ENCODE assay signal across 27 mouse cellular contexts in genomic region chr19:3319341-3319740, GRCm38 (mm10). TPM values are rescaled to one million over a fixed set of nuclear protein-coding genes. Genes with fewer than 3 reads are reported as not detected.
DNase-seq lines count a peak whose midpoint lies in the region; ATAC-seq and TF ChIP-seq lines count a peak whose summit lies in the region.
"Had no signal": no experiment of that assay in that cellular context is flagged by ENCODE, and none has a peak within 500 bp of the region (broad histone marks: within the 10 kb centered on the region; RNA-seq: fewer than 3 reads in every experiment).

No protein-coding gene starts in this region.

- H3K9me3 ChIP-seq in intestine, embryonic 15.5 days = no peaks in the 10 kb centered on the region
- H3K9me3 ChIP-seq in intestine, embryonic 16.5 days (ENCODE audit: control insufficient read depth, low read length) = no peaks in the 10 kb centered on the region
- H3K9me3 ChIP-seq in megakaryocyte, embryonic 14.5 days = no peaks in the 10 kb centered on the region
- H3K9me3 ChIP-seq in stomach, embryonic 16.5 days (replicated peaks; ENCODE audit: control insufficient read depth, low read length) = no peaks in the 10 kb centered on the region
- H3K9me3 ChIP-seq: embryonic facial prominence, embryonic 13.5 days; forebrain, embryonic 10.5 days; forebrain, embryonic 13.5 days; G1E; hindbrain, embryonic 13.5 days had no signal

- H3K4me3 ChIP-seq in intestine, embryonic 15.5 days (replicated peaks) = no peak overlapping the region
- H3K4me3 ChIP-seq in intestine, embryonic 16.5 days (ENCODE audit: low read length) = no peak overlapping the region
- peak overlapping the region; percentile 2 for H3K4me3 ChIP-seq in megakaryocyte, embryonic 14.5 days (replicated peaks)
- H3K4me3 ChIP-seq in stomach, embryonic 16.5 days (replicated peaks; ENCODE audit: low read length) = no peak overlapping the region
- H3K4me3 ChIP-seq in cerebellum, adult 2 months (replicated peaks; ENCODE audit: insufficient read depth, low read depth, low read length) = no peak overlapping the region
- H3K4me3 ChIP-seq: embryonic facial prominence, embryonic 10.5 days; embryonic facial prominence, embryonic 13.5 days; erythroblast, embryonic 14.5 days; forebrain, embryonic 10.5 days; forebrain, embryonic 13.5 days; gastrocnemius, adult 2 months; hindbrain, embryonic 13.5 days had no signal

- no peak for DNase-seq in cerebellum, adult 2 months
- DNase-seq in adrenal gland, adult 18-20 months (ENCODE audit: low spot score in 2 of 2) = no peak
- DNase-seq: adrenal gland, postnatal 14 days; cerebellum, adult 11 months; cerebellum, adult 8-10 months; cerebellum, postnatal 10 days; cerebellum, postnatal 36 days; embryo, embryonic 11 days; gastrocnemius, adult 2 months; gastrocnemius, postnatal 14 days; heart, adult 11 months had no signal

- 66% methylated on average over 2 of the region's 2 CpGs for WGBS in intestine, embryonic 15.5 days
- WGBS in intestine, embryonic 16.5 days = 50% methylated on average over 2 of the region's 2 CpGs
- WGBS in stomach, embryonic 16.5 days = 71% methylated on average over 2 of the region's 2 CpGs
- WGBS in cerebellum, adult 2 months = 98% methylated on average over 2 of the region's 2 CpGs

- H3K9ac ChIP-seq in intestine, embryonic 15.5 days = no peak overlapping the region
- H3K9ac ChIP-seq in intestine, embryonic 16.5 days (ENCODE audit: low read depth, low read length) = no peak overlapping the region
- no peak overlapping the region for H3K9ac ChIP-seq in stomach, embryonic 16.5 days (ENCODE audit: low read length)
- H3K9ac ChIP-seq: embryonic facial prominence, embryonic 13.5 days; forebrain, embryonic 13.5 days; hindbrain, embryonic 13.5 days had no signal

- no peak for TF ChIP-seq CTCF in cerebellum, adult 2 months (IDR thresholded peaks at IDR 0.05; ENCODE audit: borderline replicate concordance, insufficient read depth, low read depth, low read length)

- TF ChIP-seq POLR2A in cerebellum, adult 2 months (IDR thresholded peaks at IDR 0.05; ENCODE audit: borderline replicate concordance, insufficient read depth, low read length) = no peak

- no peaks in the 10 kb centered on the region for H3K27me3 ChIP-seq in intestine, embryonic 15.5 days (replicated peaks)
- H3K27me3 ChIP-seq in intestine, embryonic 16.5 days (replicated peaks; ENCODE audit: control insufficient read depth, insufficient read depth, low read length) = no peaks in the 10 kb centered on the region
- no peaks in the 10 kb centered on the region for H3K27me3 ChIP-seq in megakaryocyte, embryonic 14.5 days (replicated peaks)
- H3K27me3 ChIP-seq in stomach, embryonic 16.5 days (ENCODE audit: control insufficient read depth, insufficient read depth, low read length) = no peaks in the 10 kb centered on the region
- H3K27me3 ChIP-seq in cerebellum, adult 2 months (ENCODE audit: control insufficient read depth, insufficient read depth, low read length) = no peaks in the 10 kb centered on the region; the same call in 1 of the 2 replicates

- no peaks in the 10 kb centered on the region for H3K36me3 ChIP-seq in intestine, embryonic 15.5 days
- no peaks in the 10 kb centered on the region for H3K36me3 ChIP-seq in intestine, embryonic 16.5 days (ENCODE audit: control insufficient read depth, insufficient read depth, low read length)
- no peaks in the 10 kb centered on the region for H3K36me3 ChIP-seq in megakaryocyte, embryonic 14.5 days (replicated peaks; ENCODE audit: low read length)
- no peaks in the 10 kb centered on the region for H3K36me3 ChIP-seq in stomach, embryonic 16.5 days (ENCODE audit: control insufficient read depth, insufficient read depth, low read length)
- H3K36me3 ChIP-seq: embryonic facial prominence, embryonic 10.5 days; embryonic facial prominence, embryonic 13.5 days; forebrain, embryonic 10.5 days; G1E; hindbrain, embryonic 13.5 days had no signal

- no peak for ATAC-seq in intestine, embryonic 15.5 days
- no peak for ATAC-seq in intestine, embryonic 16.5 days
- no peak for ATAC-seq in megakaryocyte, adult 5-6 weeks (ENCODE audit: poor library complexity, severe bottlenecking)
- ATAC-seq in stomach, embryonic 16.5 days (ENCODE audit: insufficient read depth, low FRiP score) = no peak
- ATAC-seq: forebrain, embryonic 13.5 days; forebrain, embryonic 16.5 days; hindbrain, embryonic 16.5 days; Patski had no signal

- peak overlapping the region; percentile 45; the same call in 1 of the 2 replicates for H3K27ac ChIP-seq in intestine, embryonic 15.5 days
- H3K27ac ChIP-seq in intestine, embryonic 16.5 days (ENCODE audit: low read length) = no peak overlapping the region
- peak overlapping the region; percentile 79 for H3K27ac ChIP-seq in stomach, embryonic 16.5 days (ENCODE audit: low read length)
- H3K27ac ChIP-seq in cerebellum, adult 2 months (ENCODE audit: insufficient read depth, low read length) = no peak overlapping the region
- H3K27ac ChIP-seq: embryonic facial prominence, embryonic 10.5 days; embryonic facial prominence, embryonic 13.5 days; forebrain, embryonic 10.5 days; forebrain, embryonic 13.5 days; gastrocnemius, adult 2 months; hindbrain, embryonic 13.5 days had no signal

- peaks cover 31% of the 10 kb centered on the region for H3K4me1 ChIP-seq in intestine, embryonic 15.5 days (replicated peaks)
- peaks cover 20% of the 10 kb centered on the region for H3K4me1 ChIP-seq in intestine, embryonic 16.5 days (ENCODE audit: control insufficient read depth, insufficient read depth, low read length)
- H3K4me1 ChIP-seq in megakaryocyte, embryonic 14.5 days = peaks cover 39% of the 10 kb centered on the region
- H3K4me1 ChIP-seq in stomach, embryonic 16.5 days (ENCODE audit: control insufficient read depth, insufficient read depth, low read length) = peaks cover 11% of the 10 kb centered on the region
- no peaks in the 10 kb centered on the region for H3K4me1 ChIP-seq in cerebellum, adult 2 months (ENCODE audit: control insufficient read depth, insufficient read depth, low read length)

- 0 out of 2 replicates have a peak overlapping the region, but pooled peaks have one; percentile 35 for H3K4me2 ChIP-seq in intestine, embryonic 15.5 days (replicated peaks)
- no peak overlapping the region for H3K4me2 ChIP-seq in intestine, embryonic 16.5 days (ENCODE audit: low read depth, low read length)
- H3K4me2 ChIP-seq in stomach, embryonic 16.5 days (ENCODE audit: low read depth, low read length) = no peak overlapping the region
- H3K4me2 ChIP-seq: embryonic facial prominence, embryonic 13.5 days; forebrain, embryonic 13.5 days; heart, embryonic 11.5 days; hindbrain, embryonic 13.5 days had no signal

RNA-seq across cellular contexts. Expression of gene Cpt1a, which starts 2.8 kb away (rescaled TPM):
- polyA plus RNA-seq in intestine, embryonic 15.5 days (2015; fragmentation: Nextera tagmentation; extraction: Ambion mirVana) = 30.8 and 31.8 TPM in 2 replicates
- 43.7 and 49.5 TPM in 2 replicates for polyA plus RNA-seq in intestine, embryonic 16.5 days (2015; fragmentation: Nextera tagmentation; extraction: Ambion mirVana)
- 5.2 and 6.7 TPM in 2 replicates for polyA plus RNA-seq in megakaryocyte, embryonic 14.5 days (2012; ENCODE audit: insufficient read depth, low replicate concordance)
- total RNA-seq in megakaryocyte, adult 5-6 weeks (2015) = 69.6 and 73.1 TPM in 2 replicates
- 56.2 and 66.0 TPM in 2 replicates for total RNA-seq in megakaryocyte, adult 5-6 weeks (2017)
- polyA plus RNA-seq in stomach, embryonic 16.5 days (2015; fragmentation: Nextera tagmentation; extraction: Ambion mirVana) = 30.8 and 32.7 TPM in 2 replicates
- 22.2 and 24.1 TPM in 2 replicates for polyA plus RNA-seq in cerebellum, adult 2 months (2012; rRNA removed)
- 100 to 1,000 TPM; 135 to 368 TPM for total RNA-seq in adrenal gland, adult 18-20 months (2021)

RNA-seq across cellular contexts. Expression of gene Ighmbp2, which starts 36.5 kb away (rescaled TPM):
- 7.7 and 8.8 TPM in 2 replicates for polyA plus RNA-seq in intestine, embryonic 15.5 days (2015; fragmentation: Nextera tagmentation; extraction: Ambion mirVana)
- polyA plus RNA-seq in intestine, embryonic 16.5 days (2015; fragmentation: Nextera tagmentation; extraction: Ambion mirVana) = 7.2 and 7.9 TPM in 2 replicates
- 0.64 and 7.2 TPM in 2 replicates for polyA plus RNA-seq in megakaryocyte, embryonic 14.5 days (2012; ENCODE audit: insufficient read depth, low replicate concordance)
- total RNA-seq in megakaryocyte, adult 5-6 weeks (2015) = 1.5 and 1.6 TPM in 2 replicates
- 2.9 and 3.3 TPM in 2 replicates for total RNA-seq in megakaryocyte, adult 5-6 weeks (2017)
- polyA plus RNA-seq in stomach, embryonic 16.5 days (2015; fragmentation: Nextera tagmentation; extraction: Ambion mirVana) = 8.2 and 8.9 TPM in 2 replicates
- 9.2 and 9.8 TPM in 2 replicates for polyA plus RNA-seq in cerebellum, adult 2 months (2012; rRNA removed)
- total RNA-seq in adrenal gland, adult 18-20 months (2021) = 1 to 10 TPM; 4.9 to 6.2 TPM

RNA-seq across cellular contexts. Expression of gene Mrpl21, which starts 36.6 kb away (rescaled TPM):
- 127 and 138 TPM in 2 replicates for polyA plus RNA-seq in intestine, embryonic 15.5 days (2015; fragmentation: Nextera tagmentation; extraction: Ambion mirVana)
- 108 and 122 TPM in 2 replicates for polyA plus RNA-seq in intestine, embryonic 16.5 days (2015; fragmentation: Nextera tagmentation; extraction: Ambion mirVana)
- polyA plus RNA-seq in megakaryocyte, embryonic 14.5 days (2012; ENCODE audit: insufficient read depth, low replicate concordance) = 8.9 and 14.9 TPM in 2 replicates
- total RNA-seq in megakaryocyte, adult 5-6 weeks (2015) = 61.8 and 65.2 TPM in 2 replicates
- total RNA-seq in megakaryocyte, adult 5-6 weeks (2017) = 65.1 and 73.7 TPM in 2 replicates
- 102 and 104 TPM in 2 replicates for polyA plus RNA-seq in stomach, embryonic 16.5 days (2015; fragmentation: Nextera tagmentation; extraction: Ambion mirVana)
- 56.6 and 61.3 TPM in 2 replicates for polyA plus RNA-seq in cerebellum, adult 2 months (2012; rRNA removed)
- total RNA-seq in adrenal gland, adult 18-20 months (2021) = 10 to 100 TPM; 71.8 to 72.5 TPM

Comparison
In these comparisons a context has a peak if more than half of its experiments do, and no peak if none do; other contexts are left out.
1. H3K27ac ChIP-seq: peak in intestine, embryonic 15.5 days (single experiment) and stomach, embryonic 16.5 days (single experiment); none in intestine, embryonic 16.5 days (single experiment) and cerebellum, adult 2 months (single experiment).